Mouse (Mus musculus) lung, embryonic 16.5 days (tissue): Measurements from ENCODE around the gene 9530053A07Rik. TPM values are rescaled to one million over a fixed set of nuclear protein-coding genes. Genes with fewer than 3 reads are reported as not detected.
"Not testable (repeated sequence)": the region's sequence is repeated elsewhere in the genome, so short reads cannot be mapped to it uniquely, and the experiment has no call there.

ENCODE experiments used
- ATAC-seq: fragments of 200-750 bp; cut with Nextera tagmentation; 2 replicates; pipeline ENCODE4 v1.8.0; 2017; ENCODE audit warnings: low read depth, mild to moderate bottlenecking, moderate library complexity
- H3K27ac ChIP-seq: fragments of 300-500 bp; sonication (generic); 2 replicates; pipeline ENCODE4 v1.5.1; 2014; ENCODE audit warnings: mild to moderate bottlenecking, control low read depth, low read length
- H3K27me3 ChIP-seq: fragments of 300-500 bp; sonication (generic); 2 replicates; pipeline ENCODE4 v1.6.1; 2014; ENCODE audit warnings: low read depth, low read length, mixed read lengths; ENCODE audit not compliant: control insufficient read depth, insufficient read depth
- H3K36me3 ChIP-seq: fragments of 300-500 bp; sonication (generic); 2 replicates; pipeline ENCODE4 v1.6.1; 2014; ENCODE audit warnings: low read length; ENCODE audit not compliant: control insufficient read depth, insufficient read depth
- H3K4me1 ChIP-seq: fragments of 300-500 bp; sonication (generic); replicated peaks from 2 replicates; pipeline ENCODE4 v1.6.1; 2014; ENCODE audit warnings: low read length, mixed read lengths; ENCODE audit not compliant: control insufficient read depth, insufficient read depth
- H3K4me2 ChIP-seq: fragments of 300-500 bp; sonication (generic); 2 replicates; pipeline ENCODE4 v1.6.1; 2014; ENCODE audit warnings: low read depth, low read length, control low read depth
- H3K4me3 ChIP-seq: fragments of 300-500 bp; sonication (generic); 2 replicates; pipeline ENCODE4 v1.5.1; 2014; ENCODE audit warnings: mild to moderate bottlenecking, low read length, control low read depth
- H3K9ac ChIP-seq: fragments of 300-500 bp; sonication (generic); 2 replicates; pipeline ENCODE4 v1.6.1; 2014; ENCODE audit warnings: low read length, control low read depth
- H3K9me3 ChIP-seq: fragments of 300-500 bp; sonication (generic); 2 replicates; pipeline ENCODE4 v1.6.1; 2016; ENCODE audit warnings: low read length; ENCODE audit not compliant: control insufficient read depth
- WGBS: fragments of 180-500 bp; shearing (Covaris S2); extraction: QIAGEN DNeasy Blood & Tissue Kit; methylation state at CpG from one replicate; pipeline ENCODE4 v1.1.7; 2014; 5-methylcytosine and 5-hydroxymethylcytosine counted together
- polyA plus RNA-seq: library from polyadenylated mRNA; unstranded; fragments of >200 nt; fragmentation: Nextera tagmentation; extraction: Ambion mirVana; gene quantifications from 2 replicates; pipeline ENCODE4 v1.2.1, GENCODE M21; 2015

The 9530053A07Rik gene
- polyA plus RNA-seq, 1 experiment from 2014 or later = not detected

- H3K27me3 ChIP-seq = no peaks in the 10 kb centered on the region
- H3K9ac ChIP-seq = no peak overlapping the region
- no peak overlapping the region for H3K4me2 ChIP-seq
- no peaks in the 10 kb centered on the region for H3K4me1 ChIP-seq
- no peaks in the 10 kb centered on the region for H3K36me3 ChIP-seq
- H3K9me3 ChIP-seq = no peaks in the 10 kb centered on the region
- no peak overlapping the region for H3K27ac ChIP-seq
- no peak for ATAC-seq
- no peak overlapping the region for H3K4me3 ChIP-seq
- whole genome bisulfite sequencing = 63% methylated on average over 2 of the region's 2 CpGs
These were observed 14.6 kb upstream of the 9530053A07Rik start for GRCm38 (mm10) chr7:28114648-28115047.

DNA sequence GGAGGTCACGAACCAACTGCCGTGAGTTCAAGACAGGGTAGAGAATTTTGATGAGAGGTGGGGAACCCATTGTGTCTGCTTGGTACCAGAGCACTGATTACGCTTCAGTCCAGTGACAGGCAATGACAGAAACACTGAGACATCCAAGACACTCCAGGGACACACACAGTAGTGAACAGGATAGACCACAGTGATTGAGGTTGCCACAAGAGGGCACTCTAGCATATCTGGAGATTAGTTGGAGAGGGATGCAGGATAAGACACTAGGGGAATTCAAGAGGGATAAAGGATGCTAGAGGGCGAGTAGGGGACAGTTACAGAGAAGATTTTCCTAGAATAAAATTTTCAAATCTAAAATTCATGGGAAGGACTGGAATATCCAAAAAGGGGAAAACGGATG lies 8.3 kb downstream of the 9530053A07Rik start:
- no peak for ATAC-seq
- no peaks in the 10 kb centered on the region for H3K4me1 ChIP-seq
- no peak overlapping the region for H3K9ac ChIP-seq

GRCm38 (mm10) chr7:28148263-28148662 lies 19.0 kb downstream of the 9530053A07Rik start:
- H3K36me3 ChIP-seq = no peaks in the 10 kb centered on the region
- H3K4me3 ChIP-seq = no peak overlapping the region
- 15% methylated on average over 3 of the region's 3 CpGs for WGBS
- no peaks in the 10 kb centered on the region for H3K27me3 ChIP-seq
- no peaks in the 10 kb centered on the region for H3K9me3 ChIP-seq
- H3K4me2 ChIP-seq = no peak overlapping the region
- H3K9ac ChIP-seq = no peak overlapping the region
- ATAC-seq = peak; percentile 15; the same call in 1 of the 2 replicates
- no peak overlapping the region for H3K27ac ChIP-seq
- no peaks in the 10 kb centered on the region for H3K4me1 ChIP-seq

More for the DNA sequence above, 8.3 kb downstream of the 9530053A07Rik start:
- H3K4me3 ChIP-seq = no peak overlapping the region
- H3K4me2 ChIP-seq = no peak overlapping the region
- H3K27ac ChIP-seq = no peak overlapping the region
- no peaks in the 10 kb centered on the region for H3K36me3 ChIP-seq
- no peaks in the 10 kb centered on the region; the same call in 1 of the 2 replicates for H3K27me3 ChIP-seq
- no peaks in the 10 kb centered on the region for H3K9me3 ChIP-seq
- 56% methylated on average over 5 of the region's 5 CpGs for WGBS

GRCm38 (mm10) chr7:28149841-28150240 lies 20.6 kb downstream of the 9530053A07Rik start:
- no peak overlapping the region for H3K4me2 ChIP-seq
- no peak for ATAC-seq
- 85% methylated on average over 1 of the region's 1 CpGs for WGBS
- no peak overlapping the region for H3K4me3 ChIP-seq
- no peak overlapping the region for H3K27ac ChIP-seq
- H3K9me3 ChIP-seq = no peaks in the 10 kb centered on the region
- no peaks in the 10 kb centered on the region for H3K4me1 ChIP-seq
- H3K9ac ChIP-seq = no peak overlapping the region
- no peaks in the 10 kb centered on the region for H3K36me3 ChIP-seq
- H3K27me3 ChIP-seq = no peaks in the 10 kb centered on the region

- ATAC-seq = no peak
- Histone ChIP-seq H3K27me3 (no peaks in the 10 kb centered on the region), H3K9me3 (no peaks in the 10 kb centered on the region), H3K9ac (no peak overlapping the region), H3K36me3 (no peaks in the 10 kb centered on the region), H3K4me3 (no peak overlapping the region), H3K4me2 (no peak overlapping the region), H3K4me1 (no peaks in the 10 kb centered on the region), H3K27ac (no peak overlapping the region)
- WGBS = 16% methylated on average over 13 of the region's 13 CpGs
These were observed 22.4 kb downstream of the 9530053A07Rik start for GRCm38 (mm10) chr7:28151584-28152221.

DNA sequence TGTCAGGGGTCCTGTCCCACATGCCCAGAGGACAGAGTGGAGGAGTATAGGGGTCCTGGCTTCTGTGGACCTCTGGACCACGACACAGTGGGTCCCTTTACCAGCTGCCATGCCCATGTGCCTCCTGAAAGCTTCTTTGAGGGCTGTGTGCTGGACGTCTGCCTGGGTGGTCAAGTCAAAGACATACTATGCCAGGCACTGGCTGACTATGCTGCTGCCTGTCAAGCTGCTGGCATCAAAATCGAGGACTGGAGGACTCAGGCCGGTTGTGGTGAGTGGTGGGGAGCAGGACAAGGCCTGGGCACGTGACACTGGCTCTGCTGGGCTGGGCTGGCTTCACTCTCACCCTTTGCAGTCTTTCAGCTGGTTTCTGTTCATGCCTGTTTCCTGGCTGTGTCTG lies 24.3 kb downstream of the 9530053A07Rik start:
- not testable (repeated sequence) for H3K4me2 ChIP-seq, H3K27me3 ChIP-seq, H3K36me3 ChIP-seq, H3K9me3 ChIP-seq, H3K4me3 ChIP-seq, H3K9ac ChIP-seq, H3K4me1 ChIP-seq, H3K27ac ChIP-seq, ATAC-seq
- 25% methylated on average over 5 of the region's 5 CpGs for WGBS

GRCm38 (mm10) chr7:28159292-28159691 lies 30.0 kb downstream of the 9530053A07Rik start:
- ATAC-seq = no peak
- 35% methylated on average over 6 of the region's 6 CpGs for WGBS
- H3K4me1 ChIP-seq = no peaks in the 10 kb centered on the region
- no peaks in the 10 kb centered on the region for H3K36me3 ChIP-seq
- no peaks in the 10 kb centered on the region for H3K27me3 ChIP-seq
- no peak overlapping the region for H3K27ac ChIP-seq
- no peak overlapping the region for H3K4me3 ChIP-seq
- H3K9ac ChIP-seq = no peak overlapping the region
- no peak overlapping the region for H3K4me2 ChIP-seq
- H3K9me3 ChIP-seq = no peaks in the 10 kb centered on the region

- H3K27ac ChIP-seq = no peak overlapping the region
- ATAC-seq = no peak
- whole genome bisulfite sequencing = 85% methylated on average over 3 of the region's 3 CpGs
These were observed 30.6 kb downstream of the 9530053A07Rik start for GRCm38 (mm10) chr7:28159893-28160292.

DNA sequence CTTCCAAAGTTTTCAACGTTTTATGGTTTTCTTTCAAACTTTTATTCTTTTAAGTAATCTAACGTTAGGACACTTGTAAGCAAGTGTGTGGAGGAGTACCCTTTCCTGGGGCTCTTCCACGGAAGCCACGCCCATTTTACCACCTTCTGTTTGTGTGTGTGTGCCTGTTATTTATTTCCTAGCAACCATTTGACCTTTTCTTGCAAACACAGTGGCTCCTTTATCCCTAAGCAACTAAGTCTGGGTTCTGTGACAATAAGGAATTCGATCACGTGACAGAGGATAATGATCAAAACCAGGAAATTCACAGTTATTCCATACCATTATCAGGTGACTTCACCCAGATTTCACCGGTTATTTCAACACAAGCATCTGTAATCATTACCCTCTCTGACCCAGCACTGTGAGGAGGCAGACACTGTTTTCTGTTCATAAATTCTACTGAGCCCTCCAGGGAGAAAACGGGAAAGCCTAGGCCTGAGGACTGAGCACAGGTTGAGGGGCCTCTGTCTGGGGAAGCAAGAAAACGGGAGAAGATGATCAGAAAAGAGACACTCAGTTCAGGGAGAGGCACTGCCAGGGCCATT lies 32.0 kb downstream of the 9530053A07Rik start:
- 49% methylated on average over 9 of the region's 9 CpGs for WGBS
- no peaks in the 10 kb centered on the region for H3K4me1 ChIP-seq
- no peak overlapping the region for H3K9ac ChIP-seq
- H3K4me2 ChIP-seq = no peak overlapping the region
- H3K27me3 ChIP-seq = no peaks in the 10 kb centered on the region
- peaks cover 3% of the 10 kb centered on the region; the same call in 1 of the 2 replicates for H3K9me3 ChIP-seq
- H3K36me3 ChIP-seq = no peaks in the 10 kb centered on the region
- no peak overlapping the region for H3K4me3 ChIP-seq
- no peak for ATAC-seq
- no peak overlapping the region for H3K27ac ChIP-seq

More at GRCm38 (mm10) chr7:28159893-28160292, 30.6 kb downstream of the 9530053A07Rik start:
- no peaks in the 10 kb centered on the region for H3K36me3 ChIP-seq
- H3K9ac ChIP-seq = no peak overlapping the region
- H3K4me1 ChIP-seq = no peaks in the 10 kb centered on the region
- H3K4me3 ChIP-seq = no peak overlapping the region
- no peaks in the 10 kb centered on the region for H3K27me3 ChIP-seq
- H3K4me2 ChIP-seq = no peak overlapping the region
- H3K9me3 ChIP-seq = no peaks in the 10 kb centered on the region
